Mouse (Mus musculus): ENCODE data around the gene Gp1bb.

- TF ChIP-seq POLR2A (IDR thresholded peaks at IDR 0.05; ENCODE audit: borderline replicate concordance, control insufficient read depth, low read depth, low read length) = no peak
- no peak for TF ChIP-seq CTCF (IDR thresholded peaks at IDR 0.05; ENCODE audit: control insufficient read depth, insufficient read depth, low read length)
These were observed 20.8 kb downstream of the Gp1bb start for GRCm38 (mm10) chr16:18601447-18601846.

Data from bone marrow, adult 2 months (tissue).